Mouse (Mus musculus): ENCODE results near the gene Il1rl2. TPM values are rescaled to one million over a fixed set of nuclear protein-coding genes. Genes with fewer than 3 reads are reported as not detected.

Gene Il1rl2
- polyA plus RNA-seq, 1 experiment from 2014 or later, result 0.80 TPM

- no peaks in the 10 kb centered on the region for H3K27me3 ChIP-seq
- H3K4me1 ChIP-seq, result no peaks in the 10 kb centered on the region
- ATAC-seq (replicated peaks), result no peak
- 83% methylated on average over 4 of the region's 4 CpGs for WGBS
- no peaks in the 10 kb centered on the region for H3K9me3 ChIP-seq
- H3K36me3 ChIP-seq, result no peaks in the 10 kb centered on the region
- no peak overlapping the region for H3K27ac ChIP-seq (replicated peaks)
- no peak overlapping the region for H3K4me3 ChIP-seq
- H3K9ac ChIP-seq (replicated peaks), result no peak overlapping the region
- H3K4me2 ChIP-seq (replicated peaks), result no peak overlapping the region
Observed at GRCm38 (mm10) chr1:40358771-40359181, 34.4 kb downstream of the Il1rl2 start.

- ATAC-seq (replicated peaks), result no peak
- WGBS, result 69% methylated on average over 2 of the region's 2 CpGs
Observed at GRCm38 (mm10) chr1:40359731-40360130, 35.3 kb downstream of the Il1rl2 start.

GRCm38 (mm10) chr1:40360969-40361368, 36.6 kb downstream of the Il1rl2 start:
- H3K4me2 ChIP-seq (replicated peaks), result no peak overlapping the region
- no peaks in the 10 kb centered on the region for H3K27me3 ChIP-seq
- H3K4me3 ChIP-seq, result no peak overlapping the region
- 63% methylated on average over 7 of the region's 7 CpGs for WGBS
- no peak for ATAC-seq (replicated peaks)
- H3K4me1 ChIP-seq, result no peaks in the 10 kb centered on the region
- H3K36me3 ChIP-seq, result no peaks in the 10 kb centered on the region
- H3K9me3 ChIP-seq, result no peaks in the 10 kb centered on the region
- H3K9ac ChIP-seq (replicated peaks), result no peak overlapping the region
- no peak overlapping the region for H3K27ac ChIP-seq (replicated peaks)

More at GRCm38 (mm10) chr1:40359731-40360130, 35.3 kb downstream of the Il1rl2 start:
- Histone ChIP-seq H3K4me3 (no peak overlapping the region), H3K27me3 (no peaks in the 10 kb centered on the region), H3K4me2 (replicated peaks) (no peak overlapping the region), H3K36me3 (no peaks in the 10 kb centered on the region), H3K9ac (replicated peaks) (no peak overlapping the region), H3K4me1 (no peaks in the 10 kb centered on the region), H3K27ac (replicated peaks) (no peak overlapping the region), H3K9me3 (no peaks in the 10 kb centered on the region)

- no peak for ATAC-seq (replicated peaks)
- H3K4me1 ChIP-seq, result no peaks in the 10 kb centered on the region
- no peak overlapping the region for H3K4me3 ChIP-seq
- 48% methylated on average over 1 of the region's 1 CpGs for WGBS
- H3K27ac ChIP-seq (replicated peaks), result no peak overlapping the region
- no peaks in the 10 kb centered on the region for H3K27me3 ChIP-seq
- no peak overlapping the region for H3K4me2 ChIP-seq (replicated peaks)
- no peak overlapping the region for H3K9ac ChIP-seq (replicated peaks)
- H3K9me3 ChIP-seq, result no peaks in the 10 kb centered on the region
- H3K36me3 ChIP-seq, result no peaks in the 10 kb centered on the region
Observed at GRCm38 (mm10) chr1:40361596-40361995, 37.2 kb downstream of the Il1rl2 start.

GRCm38 (mm10) chr1:40362784-40363183, 38.4 kb downstream of the Il1rl2 start:
- Histone ChIP-seq H3K27ac (replicated peaks) (no peak overlapping the region), H3K36me3 (no peaks in the 10 kb centered on the region), H3K4me1 (no peaks in the 10 kb centered on the region), H3K4me3 (no peak overlapping the region), H3K9me3 (no peaks in the 10 kb centered on the region), H3K27me3 (no peaks in the 10 kb centered on the region), H3K4me2 (replicated peaks) (no peak overlapping the region), H3K9ac (replicated peaks) (no peak overlapping the region)
- WGBS, result 81% methylated on average over 11 of the region's 11 CpGs
- ATAC-seq (replicated peaks), result no peak

GRCm38 (mm10) chr1:40372951-40373350, 48.5 kb downstream of the Il1rl2 start:
- H3K36me3 ChIP-seq, result no peaks in the 10 kb centered on the region
- no peaks in the 10 kb centered on the region for H3K9me3 ChIP-seq
- 94% methylated on average over 3 of the region's 3 CpGs for WGBS
- no peak overlapping the region for H3K4me3 ChIP-seq
- ATAC-seq (replicated peaks), result no peak
- no peaks in the 10 kb centered on the region for H3K27me3 ChIP-seq
- H3K27ac ChIP-seq (replicated peaks), result no peak overlapping the region
- no peak overlapping the region for H3K9ac ChIP-seq (replicated peaks)
- no peaks in the 10 kb centered on the region for H3K4me1 ChIP-seq
- H3K4me2 ChIP-seq (replicated peaks), result no peak overlapping the region

GRCm38 (mm10) chr1:40375148-40375547, 50.7 kb downstream of the Il1rl2 start:
- Histone ChIP-seq H3K27ac (replicated peaks) (no peak overlapping the region), H3K36me3 (no peaks in the 10 kb centered on the region), H3K4me3 (no peak overlapping the region), H3K9ac (replicated peaks) (no peak overlapping the region), H3K9me3 (no peaks in the 10 kb centered on the region), H3K4me1 (no peaks in the 10 kb centered on the region), H3K27me3 (no peaks in the 10 kb centered on the region), H3K4me2 (replicated peaks) (no peak overlapping the region)
- 84% methylated on average over 4 of the region's 4 CpGs for WGBS
- ATAC-seq (replicated peaks), result no peak

GRCm38 (mm10) chr1:40376745-40377144, 52.3 kb downstream of the Il1rl2 start:
- ATAC-seq (replicated peaks), result no peak
- WGBS, result 65% methylated on average over 7 of the region's 7 CpGs

GRCm38 (mm10) chr1:40378794-40379193, 54.4 kb downstream of the Il1rl2 start:
- no peak overlapping the region for H3K4me3 ChIP-seq
- ATAC-seq (replicated peaks), result 0 out of 2 replicates have a peak, but pooled peaks have one; percentile 51
- H3K4me1 ChIP-seq, result no peaks in the 10 kb centered on the region
- no peak overlapping the region for H3K4me2 ChIP-seq (replicated peaks)
- no peak overlapping the region for H3K27ac ChIP-seq (replicated peaks)
- no peaks in the 10 kb centered on the region for H3K27me3 ChIP-seq
- H3K36me3 ChIP-seq, result no peaks in the 10 kb centered on the region
- no peak overlapping the region for H3K9ac ChIP-seq (replicated peaks)
- 15% methylated on average over 8 of the region's 8 CpGs for WGBS
- no peaks in the 10 kb centered on the region for H3K9me3 ChIP-seq

More at GRCm38 (mm10) chr1:40376745-40377144, 52.3 kb downstream of the Il1rl2 start:
- H3K36me3 ChIP-seq, result no peaks in the 10 kb centered on the region
- H3K27me3 ChIP-seq, result no peaks in the 10 kb centered on the region
- no peaks in the 10 kb centered on the region for H3K4me1 ChIP-seq
- no peaks in the 10 kb centered on the region for H3K9me3 ChIP-seq
- H3K27ac ChIP-seq (replicated peaks), result no peak overlapping the region
- no peak overlapping the region for H3K4me2 ChIP-seq (replicated peaks)
- no peak overlapping the region for H3K9ac ChIP-seq (replicated peaks)
- no peak overlapping the region for H3K4me3 ChIP-seq

- no peaks in the 10 kb centered on the region for H3K36me3 ChIP-seq
- no peak for ATAC-seq (replicated peaks)
- WGBS, result 62% methylated on average over 6 of the region's 6 CpGs
Observed at GRCm38 (mm10) chr1:40380111-40380510, 55.7 kb downstream of the Il1rl2 start.

GRCm38 (mm10) chr1:40380990-40381389, 56.6 kb downstream of the Il1rl2 start:
- Histone ChIP-seq H3K36me3 (no peaks in the 10 kb centered on the region), H3K9me3 (no peaks in the 10 kb centered on the region), H3K4me3 (no peak overlapping the region), H3K9ac (replicated peaks) (no peak overlapping the region), H3K27me3 (no peaks in the 10 kb centered on the region), H3K4me1 (no peaks in the 10 kb centered on the region), H3K27ac (replicated peaks) (no peak overlapping the region), H3K4me2 (replicated peaks) (no peak overlapping the region)
- 85% methylated on average over 11 of the region's 11 CpGs for WGBS
- ATAC-seq (replicated peaks), result no peak

More at GRCm38 (mm10) chr1:40380111-40380510, 55.7 kb downstream of the Il1rl2 start:
- Histone ChIP-seq H3K9me3 (no peaks in the 10 kb centered on the region), H3K27me3 (no peaks in the 10 kb centered on the region), H3K4me2 (replicated peaks) (no peak overlapping the region), H3K27ac (replicated peaks) (no peak overlapping the region), H3K9ac (replicated peaks) (no peak overlapping the region), H3K4me3 (no peak overlapping the region), H3K4me1 (no peaks in the 10 kb centered on the region)

GRCm38 (mm10) chr1:40382841-40383240, 58.4 kb downstream of the Il1rl2 start:
- no peaks in the 10 kb centered on the region for H3K36me3 ChIP-seq
- WGBS, result 91% methylated on average over 5 of the region's 5 CpGs
- no peak for ATAC-seq (replicated peaks)

GRCm38 (mm10) chr1:40384931-40385545, 60.6 kb downstream of the Il1rl2 start:
- Histone ChIP-seq H3K27me3 (no peaks in the 10 kb centered on the region), H3K9ac (replicated peaks) (no peak overlapping the region), H3K4me1 (no peaks in the 10 kb centered on the region), H3K4me2 (replicated peaks) (no peak overlapping the region), H3K4me3 (no peak overlapping the region), H3K36me3 (no peaks in the 10 kb centered on the region), H3K27ac (replicated peaks) (no peak overlapping the region), H3K9me3 (no peaks in the 10 kb centered on the region)
- ATAC-seq (replicated peaks), result no peak
- 92% methylated on average over 8 of the region's 8 CpGs for WGBS

More at GRCm38 (mm10) chr1:40382841-40383240, 58.4 kb downstream of the Il1rl2 start:
- H3K9me3 ChIP-seq, result no peaks in the 10 kb centered on the region
- H3K27me3 ChIP-seq, result no peaks in the 10 kb centered on the region
- no peak overlapping the region for H3K9ac ChIP-seq (replicated peaks)
- no peak overlapping the region for H3K4me3 ChIP-seq
- no peaks in the 10 kb centered on the region for H3K4me1 ChIP-seq
- H3K27ac ChIP-seq (replicated peaks), result no peak overlapping the region
- H3K4me2 ChIP-seq (replicated peaks), result no peak overlapping the region

Data from forebrain, embryonic 15.5 days (tissue).